Mouse (Mus musculus) liver, postnatal 0 days (tissue): ENCODE results near the gene Sema6b.

Experiments
- CTCF ChIP-seq: sonication (generic); IDR thresholded peaks from 2 replicates; pipeline ENCODE4 v1.5.1; 2016; ENCODE audit warnings: antibody characterized with exemption, low read depth
- EP300 ChIP-seq: IDR thresholded peaks from 2 replicates; pipeline ENCODE4 v1.6.1; 2016; ENCODE audit warnings: antibody characterized with exemption, low read depth, mild to moderate bottlenecking

DNA sequence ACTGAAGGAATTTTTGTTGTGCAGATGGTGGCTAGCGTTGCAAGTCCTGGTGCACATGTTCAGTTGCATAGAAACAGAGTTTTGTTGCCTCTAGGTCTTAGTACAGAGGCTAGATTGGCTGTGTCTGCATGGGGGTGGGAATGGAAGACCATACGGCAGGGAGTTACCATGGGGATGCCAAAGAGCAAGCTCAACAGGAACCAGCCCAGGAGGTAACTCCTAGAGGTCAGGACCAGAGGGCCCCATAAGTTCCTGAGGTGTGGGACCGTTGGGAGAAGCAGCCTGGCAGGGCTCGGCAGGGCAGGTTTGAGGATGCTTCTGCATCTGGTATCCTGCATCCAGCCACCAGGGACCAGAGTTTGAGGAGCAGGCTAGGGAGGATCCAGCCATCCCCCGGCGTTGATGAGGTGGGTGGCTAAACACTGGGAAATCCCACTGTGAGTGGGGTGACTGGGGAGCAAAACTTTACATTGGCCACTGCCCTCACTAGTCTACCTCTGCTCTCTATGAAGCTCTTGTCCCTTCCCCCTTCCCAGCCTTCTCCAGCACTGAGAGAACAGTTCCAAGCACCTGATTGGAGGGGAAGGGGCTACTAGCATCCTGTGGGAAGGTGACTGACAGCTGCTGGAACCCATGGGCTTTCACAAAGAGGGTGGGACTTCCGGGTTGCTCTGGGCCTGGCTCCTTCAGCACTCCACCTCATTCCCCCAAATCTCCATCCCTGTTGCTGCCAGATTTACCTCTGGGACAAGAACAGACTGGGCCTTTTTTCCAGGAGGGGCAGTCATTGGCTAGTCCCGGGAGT lies 59.2 kb downstream of the Sema6b start:
- TF ChIP-seq CTCF (no peak), EP300 (no peak)
